Mouse (Mus musculus) CD4-positive helper T cell, adult 2 months (primary cell): ENCODE measurements at regions not wholly inside any gene's neighbourhood (a gene's known extent, or its start where the extent isn't known, plus 50 kb on each side); places are given as distances from the start of the nearest gene placed in this dataset.
"Not testable (repeated sequence)": the region's sequence is repeated elsewhere in the genome, so short reads cannot be mapped to it uniquely, and the experiment has no call there.

Experiments used
- DNase-seq: peaks from one replicate; pipeline ENCODE4 v3.0.0-alpha.2; 2012; ENCODE audit warnings: low read depth, missing footprints, low spot score

GRCm38 (mm10) chr12:77854281-77855075 lies 339.6 kb upstream of the Gm6657 start:
- DNase-seq, result no peak

DNA sequence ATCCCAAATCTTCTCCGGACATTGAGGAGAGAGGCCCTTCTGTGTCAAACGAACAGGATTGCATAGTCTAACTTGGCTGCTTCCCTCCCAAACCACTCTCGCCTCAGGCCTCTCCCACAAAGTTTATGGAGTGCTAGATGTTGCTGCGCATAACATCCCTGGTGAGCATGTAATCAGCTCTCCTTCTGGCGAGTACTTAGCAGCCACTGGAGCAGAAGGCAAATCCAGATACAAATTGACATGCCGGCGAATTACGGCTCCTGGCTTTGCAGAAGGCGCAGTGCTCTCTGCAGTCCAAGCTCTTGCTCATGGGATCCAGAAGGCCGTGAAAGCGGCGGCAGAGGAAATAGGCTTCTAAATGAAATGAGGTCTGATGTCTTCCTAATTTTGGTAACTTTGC lies 338.2 kb upstream of the Gm6657 start:
- DNase-seq, result no peak

- no peak for DNase-seq
These were observed 336.8 kb upstream of the Gm6657 start for GRCm38 (mm10) chr12:77857281-77857680.

GRCm38 (mm10) chr12:77860769-77861557 lies 333.1 kb upstream of the Gm6657 start:
- no peak for DNase-seq

GRCm38 (mm10) chr12:77867947-77868495 lies 326.0 kb upstream of the Gm6657 start:
- DNase-seq, result no peak

GRCm38 (mm10) chr12:77869296-77869695 lies 324.7 kb upstream of the Gm6657 start:
- DNase-seq, result no peak

GRCm38 (mm10) chr12:77887335-77887734 lies 306.7 kb upstream of the Gm6657 start:
- DNase-seq, result no peak

GRCm38 (mm10) chr12:77891452-77891851 lies 302.6 kb upstream of the Gm6657 start:
- DNase-seq, result no peak

- no peak for DNase-seq
These were observed 299.8 kb upstream of the Gm6657 start for GRCm38 (mm10) chr12:77894238-77894637.

DNA sequence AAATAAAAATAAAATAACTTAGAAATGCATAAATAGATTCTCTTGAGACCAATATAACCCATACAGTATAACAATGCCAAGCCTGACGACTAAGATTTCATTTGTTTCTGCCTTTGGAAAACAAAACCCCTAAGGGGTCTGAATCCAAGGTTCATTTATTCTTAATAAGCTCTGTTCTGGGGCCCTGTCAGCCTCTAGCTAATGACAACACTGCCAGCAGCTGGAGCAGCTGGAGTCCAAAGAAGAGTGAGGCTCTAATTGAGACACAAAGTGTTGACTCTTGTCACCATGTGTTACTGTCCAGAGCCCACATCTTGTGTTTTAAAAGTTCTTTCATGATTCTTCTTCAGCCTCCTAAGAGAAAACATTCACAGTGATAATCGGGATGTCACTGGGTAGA lies 298.5 kb upstream of the Gm6657 start:
- DNase-seq, result no peak

DNA sequence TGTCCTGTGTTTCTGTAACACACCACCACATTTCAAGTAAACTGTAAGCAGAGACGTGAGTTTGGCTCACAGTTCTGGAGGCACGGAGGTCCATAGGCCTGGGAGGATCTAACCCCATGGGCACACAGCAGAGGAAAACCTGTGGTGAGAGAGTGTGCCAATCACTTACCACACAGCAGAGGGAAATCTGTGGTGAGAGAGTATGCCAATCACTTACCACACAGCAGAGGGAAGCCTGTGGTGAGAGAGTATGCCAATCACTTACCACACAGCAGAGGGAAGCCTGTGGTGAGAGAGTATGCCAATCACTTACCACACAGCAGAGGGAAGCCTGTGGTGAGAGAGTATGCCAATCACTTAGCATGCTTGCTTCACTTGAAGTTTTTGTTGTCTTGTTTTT lies 295.1 kb upstream of the Gm6657 start:
- DNase-seq, result not testable (repeated sequence)

- DNase-seq, result no peak
These were observed 292.8 kb upstream of the Gm6657 start for GRCm38 (mm10) chr12:77901254-77901653.

DNA sequence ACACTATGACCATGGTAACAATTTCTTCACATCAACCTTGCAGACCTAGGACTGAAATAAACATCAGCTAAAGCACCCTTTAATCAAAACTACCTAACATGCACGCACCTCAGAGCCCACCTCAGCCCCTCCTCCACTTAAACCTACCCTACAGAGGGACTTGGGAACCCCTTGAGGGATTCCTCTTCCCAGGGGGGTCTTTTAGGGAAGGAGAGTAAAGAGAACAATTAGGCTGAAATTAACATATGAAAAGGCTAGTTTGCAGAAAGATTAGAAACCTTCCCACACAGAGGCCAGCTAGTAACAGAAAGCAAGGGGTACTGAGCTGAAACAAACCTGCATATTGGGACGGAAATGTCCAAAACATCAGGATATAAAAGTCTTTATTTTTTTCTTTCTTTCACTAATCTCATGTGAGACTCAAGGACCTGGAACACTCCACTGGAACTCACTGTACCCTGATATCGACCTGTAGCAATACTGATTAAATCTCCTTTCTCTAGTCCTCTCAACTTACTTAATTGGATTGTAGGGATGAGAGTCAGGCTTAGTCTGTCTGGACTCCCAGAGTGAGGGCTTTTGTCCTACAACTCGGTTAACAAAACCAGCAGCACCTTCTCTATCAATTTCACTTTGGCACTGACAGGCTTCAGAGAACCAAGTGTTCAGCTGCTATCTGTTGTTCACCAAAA lies 281.0 kb upstream of the Gm6657 start:
- no peak for DNase-seq

DNA sequence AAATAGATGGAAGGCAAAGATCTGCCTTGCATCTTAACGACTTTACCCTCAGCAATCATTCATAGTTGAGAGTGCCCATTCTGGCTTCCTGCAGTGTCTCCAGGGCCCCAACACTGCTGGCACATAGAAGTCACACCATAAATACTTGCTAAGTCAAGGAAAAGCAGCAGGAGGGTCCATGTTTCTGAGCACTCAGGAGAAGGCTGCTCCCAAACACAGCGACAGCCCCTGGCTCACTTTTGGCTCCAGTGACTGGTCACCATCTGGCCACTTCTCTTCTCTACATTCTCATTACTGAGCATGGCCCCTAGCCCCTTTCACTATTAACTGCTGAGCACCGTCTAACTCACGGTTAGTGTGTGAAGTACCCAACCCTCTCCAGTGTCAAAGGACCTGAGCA lies 265.3 kb upstream of the Gm6657 start:
- DNase-seq, result no peak

DNA sequence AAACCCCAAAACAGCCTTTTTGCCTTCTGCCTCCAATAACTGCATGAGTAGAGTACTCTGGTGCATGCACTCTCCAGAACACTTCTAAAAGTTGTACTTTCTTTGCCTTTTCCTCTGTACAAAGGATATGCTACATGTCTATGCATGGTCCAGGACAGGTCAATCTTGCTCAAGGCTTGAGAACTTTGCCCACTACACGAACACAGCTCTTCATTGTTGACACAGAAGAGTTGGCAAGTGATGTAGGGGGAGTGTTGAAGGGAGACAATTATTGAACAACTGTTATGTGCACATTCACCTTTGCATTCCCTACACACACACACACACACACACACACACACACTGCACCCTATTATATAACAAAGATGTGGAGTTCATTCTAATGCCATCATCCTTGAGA lies 264.5 kb upstream of the Gm6657 start:
- no peak for DNase-seq

DNA sequence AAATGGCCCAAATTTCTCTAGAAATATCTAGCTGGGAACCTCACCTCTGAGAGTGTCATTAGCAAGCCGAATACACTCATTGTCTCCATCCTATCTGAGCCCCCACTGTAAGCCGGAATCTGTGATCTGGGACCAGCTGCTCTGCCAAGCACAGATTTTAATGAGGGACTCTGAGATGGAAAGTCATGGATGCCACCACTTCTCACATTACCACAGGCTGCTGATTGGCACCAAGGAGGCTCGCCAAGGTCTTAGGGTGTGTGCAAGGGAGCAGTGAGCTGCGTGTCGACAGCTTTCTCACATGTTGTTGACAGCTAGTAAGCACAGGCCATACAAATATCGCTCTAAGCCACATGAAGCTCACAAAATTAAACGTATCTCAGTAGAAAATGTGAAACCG lies 250.1 kb upstream of the Gm6657 start:
- DNase-seq, result no peak

- DNase-seq, result peak; percentile 50
These were observed 244.5 kb upstream of the Gm6657 start for GRCm38 (mm10) chr12:77949474-77950017.

GRCm38 (mm10) chr12:77952492-77952891 lies 241.6 kb upstream of the Gm6657 start:
- DNase-seq, result no peak

DNA sequence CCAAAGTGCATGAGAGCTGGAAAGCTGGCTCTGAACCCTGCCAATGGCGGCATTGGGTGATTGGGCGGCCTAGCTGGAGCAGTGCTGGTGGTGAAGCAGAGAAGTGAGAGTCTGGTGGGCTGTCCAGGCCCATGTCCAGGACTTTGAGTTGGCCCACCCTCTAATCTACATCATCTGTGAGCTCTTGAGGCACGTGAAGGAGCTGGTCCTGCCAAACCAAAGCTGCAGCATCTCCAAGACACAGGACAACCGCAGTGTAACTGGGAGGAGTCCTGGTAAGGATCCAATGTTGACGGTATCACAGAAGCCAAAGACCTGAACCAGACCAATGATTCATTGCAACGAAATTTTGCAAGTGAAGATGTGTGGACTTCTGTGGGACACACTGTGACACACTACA lies 231.4 kb upstream of the Gm6657 start:
- no peak for DNase-seq

- DNase-seq, result no peak
These were observed 225.5 kb upstream of the Gm6657 start for GRCm38 (mm10) chr12:77968543-77968942.

- DNase-seq, result no peak
These were observed 224.0 kb upstream of the Gm6657 start for GRCm38 (mm10) chr12:77970026-77970425.

DNA sequence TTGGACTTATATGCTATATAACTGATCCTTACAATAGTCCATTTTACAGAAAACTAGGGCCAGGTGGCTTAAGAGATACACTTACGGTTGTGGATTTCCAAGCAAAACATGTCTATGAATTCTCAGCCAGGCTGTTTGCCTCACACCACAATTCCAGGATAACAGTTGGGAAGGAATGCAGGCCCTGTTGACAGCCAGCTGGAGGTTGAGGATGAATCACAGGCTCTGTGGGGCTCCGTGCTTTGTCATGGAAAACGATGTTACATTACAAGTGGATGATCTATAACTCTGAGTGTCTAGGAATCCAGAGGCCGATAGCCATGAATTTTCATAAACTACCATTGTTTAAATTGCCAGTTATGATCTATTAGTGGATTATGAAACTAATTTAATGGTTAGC lies 221.9 kb upstream of the Gm6657 start:
- no peak for DNase-seq
